Mouse (Mus musculus) kidney, embryonic 16.5 days (tissue): ENCODE measurements around the gene Cyp2a5. TPM values are rescaled to one million over a fixed set of nuclear protein-coding genes. Genes with fewer than 3 reads are reported as not detected.
"Not testable (repeated sequence)": the region's sequence is repeated elsewhere in the genome, so short reads cannot be mapped to it uniquely, and the experiment has no call there.

ENCODE experiments used
- ATAC-seq: fragments of 200-750 bp; cut with Nextera tagmentation; 2 replicates; pipeline ENCODE4 v1.8.0; 2017; ENCODE audit warnings: moderate TSS enrichment; ENCODE audit not compliant: low FRiP score, low TSS enrichment
- H3K27ac ChIP-seq: fragments of 300-500 bp; sonication (generic); 2 replicates; pipeline ENCODE4 v1.5.1; 2014; ENCODE audit warnings: low read length
- H3K27me3 ChIP-seq: fragments of 300-500 bp; sonication (generic); 2 replicates; pipeline ENCODE4 v1.6.1; 2014; ENCODE audit warnings: low read length, control low read depth, mixed read lengths; ENCODE audit not compliant: insufficient read depth
- H3K36me3 ChIP-seq: fragments of 300-500 bp; sonication (generic); 2 replicates; pipeline ENCODE4 v1.6.1; 2014; ENCODE audit warnings: low read length, control low read depth, mixed read lengths; ENCODE audit not compliant: insufficient read depth
- H3K4me1 ChIP-seq: fragments of 300-500 bp; sonication (generic); 2 replicates; pipeline ENCODE4 v1.6.1; 2014; ENCODE audit warnings: low read length, control low read depth, mixed read lengths; ENCODE audit not compliant: insufficient read depth
- H3K4me2 ChIP-seq: fragments of 300-500 bp; sonication (generic); replicated peaks from 2 replicates; pipeline ENCODE4 v1.6.1; 2014; ENCODE audit warnings: low read depth, low read length
- H3K4me3 ChIP-seq: fragments of 300-500 bp; sonication (generic); 2 replicates; pipeline ENCODE4 v1.5.1; 2014; ENCODE audit warnings: mild to moderate bottlenecking, low read length
- H3K9ac ChIP-seq: fragments of 300-500 bp; sonication (generic); replicated peaks from 2 replicates; pipeline ENCODE4 v1.6.1; 2014; ENCODE audit warnings: low read length
- H3K9me3 ChIP-seq: fragments of 300-500 bp; sonication (generic); 2 replicates; pipeline ENCODE4 v1.6.1; 2016; ENCODE audit warnings: low read length, control low read depth
- WGBS: fragments of 180-500 bp; shearing (Covaris S2); extraction: QIAGEN DNeasy Blood & Tissue Kit; methylation state at CpG from one replicate; pipeline ENCODE4 v1.1.7; 2014; 5-methylcytosine and 5-hydroxymethylcytosine counted together
- polyA plus RNA-seq: library from polyadenylated mRNA; unstranded; fragments of >200 nt; fragmentation: Nextera tagmentation; extraction: Ambion mirVana; gene quantifications from 2 replicates; pipeline ENCODE4 v1.2.1, GENCODE M21; 2015

The Cyp2a5 gene
- not detected in 2 replicates for polyA plus RNA-seq

DNA sequence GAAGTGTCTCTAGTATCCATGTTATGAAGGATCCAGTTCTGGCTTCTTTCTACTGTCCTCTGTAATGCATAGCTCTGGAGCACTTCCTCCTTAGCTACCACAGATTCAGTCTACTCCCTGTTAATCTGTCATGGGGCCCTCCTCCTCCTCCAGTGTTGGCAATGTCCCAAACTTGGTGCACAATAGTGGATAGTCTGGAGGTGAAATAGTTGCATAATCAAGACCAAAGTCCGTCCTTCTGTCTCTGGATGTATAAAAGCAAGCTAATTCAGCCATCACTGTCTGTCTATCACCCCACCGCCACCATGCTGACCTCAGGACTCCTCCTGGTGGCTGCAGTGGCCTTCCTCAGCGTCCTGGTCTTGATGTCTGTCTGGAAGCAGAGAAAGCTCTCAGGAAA is at the start of gene Cyp2a5:
TSS of gene Cyp2a5 (plus strand) at position 247 of the 400 bp plus-strand sequence.
- 78% methylated on average over 3 of the region's 3 CpGs for WGBS
- not testable (repeated sequence) for H3K4me3 ChIP-seq, ATAC-seq, H3K36me3 ChIP-seq, H3K27ac ChIP-seq, H3K9ac ChIP-seq, H3K27me3 ChIP-seq, H3K9me3 ChIP-seq, H3K4me2 ChIP-seq, H3K4me1 ChIP-seq

DNA sequence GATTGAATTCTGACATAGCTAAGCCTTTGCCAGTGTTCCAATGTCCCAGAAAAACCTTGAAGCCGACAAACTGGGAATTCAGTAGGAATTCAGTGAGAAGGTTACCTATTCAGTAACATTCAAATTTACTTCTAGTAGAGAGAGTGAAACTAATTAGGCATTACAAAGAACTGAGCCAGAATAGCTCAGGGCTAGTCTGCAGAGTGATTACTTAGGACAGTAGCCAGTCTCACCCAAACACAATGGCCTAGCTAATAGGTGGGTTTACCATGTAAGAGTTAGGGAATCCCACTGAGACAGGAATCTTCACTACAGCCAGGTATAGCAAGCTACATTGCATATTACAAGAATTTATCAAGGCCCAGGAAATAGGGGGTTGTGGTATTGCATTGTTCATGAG is 49.1 kb upstream of the Cyp2a5 start:
- H3K4me1 ChIP-seq, H3K9me3 ChIP-seq, ATAC-seq, H3K9ac ChIP-seq, H3K36me3 ChIP-seq, H3K4me3 ChIP-seq, H3K27ac ChIP-seq, H3K4me2 ChIP-seq, H3K27me3 ChIP-seq: not testable (repeated sequence)
- 48% methylated on average over 1 of the region's 1 CpGs for WGBS

DNA sequence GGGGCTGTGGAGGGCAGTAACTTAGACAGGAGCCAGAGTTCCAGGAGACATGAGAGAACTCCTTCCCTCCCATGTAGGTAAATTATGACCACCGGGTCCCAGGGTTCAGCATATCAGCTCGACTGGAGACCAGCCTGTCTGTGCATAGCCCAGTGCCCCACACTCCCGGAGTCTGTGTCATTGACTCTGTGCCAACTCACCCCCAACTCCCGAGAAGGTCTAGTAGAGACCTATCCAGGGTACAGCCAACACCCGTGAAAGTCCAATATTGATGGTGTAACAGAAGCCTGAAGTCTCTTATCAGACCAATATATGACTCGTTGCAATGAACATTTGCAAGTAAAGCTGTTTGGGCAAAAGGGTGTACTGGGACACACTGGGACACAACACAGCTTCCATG is 45.1 kb upstream of the Cyp2a5 start:
- peak; percentile 75; the same call in 1 of the 2 replicates for ATAC-seq
- Histone ChIP-seq H3K4me2 (no peak overlapping the region), H3K27me3 (no peaks in the 10 kb centered on the region), H3K36me3 (no peaks in the 10 kb centered on the region), H3K4me1 (no peaks in the 10 kb centered on the region), H3K9me3 (peaks cover 9% of the 10 kb centered on the region), H3K4me3 (no peak overlapping the region), H3K9ac (no peak overlapping the region), H3K27ac (no peak overlapping the region)
- WGBS, result 29% methylated on average over 6 of the region's 6 CpGs

DNA sequence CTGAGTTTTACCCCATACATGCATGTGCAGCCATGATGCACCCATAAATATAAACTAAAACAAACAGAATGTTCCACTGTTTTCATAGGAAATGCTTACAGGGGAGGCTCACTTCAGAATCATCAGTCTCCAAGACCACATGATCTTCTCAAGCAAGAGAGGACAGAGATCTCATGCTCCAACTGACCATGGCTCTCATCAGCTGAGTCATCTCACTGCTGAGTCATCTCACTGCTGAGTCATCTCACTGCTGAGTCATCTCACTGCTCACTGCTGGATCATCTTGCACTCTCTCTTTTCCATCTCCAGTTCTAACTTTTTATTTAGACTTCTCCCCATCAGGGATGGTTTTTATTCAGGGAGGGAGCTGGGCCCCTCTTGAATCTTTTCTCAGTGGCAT is 35.0 kb upstream of the Cyp2a5 start:
- Histone ChIP-seq H3K4me1 (no peaks in the 10 kb centered on the region), H3K9me3 (no peaks in the 10 kb centered on the region), H3K4me3 (no peak overlapping the region), H3K27me3 (no peaks in the 10 kb centered on the region), H3K4me2 (no peak overlapping the region), H3K9ac (no peak overlapping the region), H3K27ac (no peak overlapping the region), H3K36me3 (no peaks in the 10 kb centered on the region)
- no peak for ATAC-seq

DNA sequence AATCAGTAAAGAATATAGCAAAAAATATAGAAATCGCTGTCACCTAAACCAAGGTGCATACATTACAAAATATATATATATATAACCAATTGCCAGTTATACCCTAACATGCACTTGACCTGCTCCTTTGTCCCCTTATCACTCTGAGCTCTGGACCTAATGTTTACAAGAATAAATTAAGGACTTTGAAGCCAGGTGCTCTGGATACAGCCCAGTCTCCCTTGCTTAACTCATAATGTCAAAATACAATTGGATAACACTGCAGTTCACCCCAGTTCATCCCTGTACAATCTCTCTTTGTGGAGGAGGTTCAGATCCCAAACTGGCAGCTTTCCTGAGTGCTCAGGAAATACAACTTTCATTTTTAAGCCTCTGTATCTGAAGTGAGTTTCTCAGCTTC is 34.1 kb upstream of the Cyp2a5 start:
- H3K4me3 ChIP-seq, result no peak overlapping the region
- no peaks in the 10 kb centered on the region for H3K4me1 ChIP-seq
- no peaks in the 10 kb centered on the region for H3K36me3 ChIP-seq
- no peaks in the 10 kb centered on the region for H3K27me3 ChIP-seq
- 88% methylated on average over 1 of the region's 1 CpGs for WGBS
- no peak overlapping the region for H3K27ac ChIP-seq
- no peak for ATAC-seq
- no peaks in the 10 kb centered on the region for H3K9me3 ChIP-seq
- H3K9ac ChIP-seq, result no peak overlapping the region
- no peak overlapping the region for H3K4me2 ChIP-seq

DNA sequence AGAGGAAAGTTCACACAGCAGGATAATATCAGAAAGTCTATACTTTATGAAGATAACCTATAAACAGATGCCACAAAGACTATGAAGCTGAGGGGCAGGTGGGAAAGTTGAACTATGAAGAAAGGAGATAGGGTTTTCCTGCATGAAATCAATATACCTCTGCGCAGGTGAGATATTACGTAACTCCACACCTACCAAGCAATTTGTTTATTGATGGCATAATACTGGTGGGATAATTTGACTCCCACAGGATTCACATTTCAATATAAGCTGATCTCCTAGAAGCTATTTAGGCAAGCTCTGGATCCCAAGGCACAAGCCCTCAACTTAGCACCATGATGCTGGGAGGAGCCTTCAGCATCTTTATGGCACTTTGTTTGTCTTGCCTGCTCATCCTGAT is 26.5 kb upstream of the Cyp2a5 start, which contains the start of gene Cyp2g1:
TSS of gene Cyp2g1 (plus strand) at position 301 of the 400 bp plus-strand sequence.
- Histone ChIP-seq H3K4me3 (no peak within 1 kb of the TSS), H3K36me3 (no peaks in the 10 kb centered on the region), H3K4me2 (no peak within 1 kb of the TSS), H3K9ac (no peak within 1 kb of the TSS), H3K9me3 (no peaks in the 10 kb centered on the region), H3K27me3 (no peaks in the 10 kb centered on the region), H3K27ac (no peak within 1 kb of the TSS), H3K4me1 (no peaks in the 10 kb centered on the region)
- no peak for ATAC-seq
- 85% methylated on average over 2 of the region's 2 CpGs for WGBS

DNA sequence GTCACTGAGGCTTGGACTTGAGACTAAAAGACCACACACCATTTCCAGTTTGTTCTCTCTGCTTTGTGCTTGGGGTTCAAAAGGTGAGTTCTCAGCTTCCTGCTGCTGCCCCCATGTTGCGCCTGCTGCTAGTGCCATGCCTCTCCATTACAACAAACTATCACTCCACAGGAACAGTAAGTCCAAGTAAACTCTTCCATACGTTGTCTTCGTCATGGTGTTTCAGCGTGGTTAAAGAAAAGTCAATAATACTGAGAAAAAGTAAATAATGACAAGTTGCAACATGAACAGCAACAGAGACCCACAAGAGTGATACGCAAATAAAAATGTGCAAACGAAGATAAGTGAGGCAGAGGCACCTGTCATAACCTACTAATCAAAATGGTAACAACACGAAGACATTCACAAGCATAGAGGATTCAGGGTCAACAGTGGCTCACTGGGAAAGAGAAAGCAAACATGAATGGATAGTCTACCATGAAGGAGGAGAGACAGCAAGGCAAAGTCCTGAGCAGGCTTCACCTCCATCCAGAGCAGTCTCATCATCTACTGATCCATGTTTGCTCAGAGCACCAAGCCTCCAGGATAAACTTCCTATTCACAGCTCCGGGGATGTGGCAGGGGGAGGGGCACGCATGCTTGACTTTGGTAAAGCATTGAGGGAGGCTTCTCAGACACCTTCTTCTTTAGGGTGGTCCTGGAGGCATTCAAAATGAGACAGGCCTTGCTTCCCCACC is 3.4 kb upstream of the Cyp2a5 start:
- H3K9ac ChIP-seq, H3K4me2 ChIP-seq, ATAC-seq, H3K9me3 ChIP-seq, H3K27ac ChIP-seq, H3K4me3 ChIP-seq, H3K27me3 ChIP-seq, H3K4me1 ChIP-seq, H3K36me3 ChIP-seq: not testable (repeated sequence)
- 80% methylated on average over 8 of the region's 9 CpGs for WGBS

DNA sequence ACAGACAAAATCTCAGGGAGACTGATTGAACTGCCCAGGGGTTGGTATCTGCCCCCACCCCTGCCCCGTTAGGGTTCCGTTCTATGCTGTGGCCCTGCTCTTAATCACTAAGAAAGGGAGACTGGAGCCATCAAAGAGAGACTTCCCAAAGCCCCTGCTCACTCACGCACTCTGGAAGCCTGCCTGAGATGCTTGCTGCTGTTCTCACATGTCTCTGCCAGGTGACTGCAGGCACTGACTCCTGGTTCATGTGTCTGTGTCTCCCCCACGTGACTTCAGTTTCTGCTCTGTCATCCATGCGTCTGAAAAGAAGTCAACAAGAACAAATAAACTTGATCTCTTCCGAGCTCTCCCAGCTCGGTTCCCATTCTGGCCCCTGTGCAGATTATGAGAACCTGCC is 2.4 kb upstream of the Cyp2a5 start:
- H3K9me3 ChIP-seq, H3K9ac ChIP-seq, H3K27me3 ChIP-seq, H3K4me3 ChIP-seq, H3K4me1 ChIP-seq, H3K27ac ChIP-seq, H3K4me2 ChIP-seq, H3K36me3 ChIP-seq: not testable (repeated sequence)
- ATAC-seq, result peak; percentile 19; the same call in 1 of the 2 replicates
- 48% methylated on average over 7 of the region's 7 CpGs for WGBS

DNA sequence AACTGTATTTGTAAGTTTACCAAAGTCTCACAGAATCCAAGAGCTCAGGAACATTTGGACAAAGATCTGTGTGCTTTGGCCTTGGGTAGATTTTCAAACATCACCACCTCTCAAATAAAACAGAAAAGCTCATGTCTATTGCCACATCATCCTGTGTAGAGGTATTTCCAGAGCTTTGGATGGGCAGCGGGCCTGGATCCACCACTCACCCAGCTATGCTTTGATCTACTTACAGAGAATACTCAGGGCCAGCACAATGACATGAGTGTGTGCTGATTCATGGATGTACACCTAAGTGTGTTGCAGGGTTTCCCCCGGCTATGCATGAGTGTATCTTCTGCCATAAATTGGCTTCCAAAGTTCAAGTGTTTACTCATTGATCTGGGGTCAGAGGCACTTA is 8.3 kb downstream of the Cyp2a5 start:
- H3K9ac ChIP-seq, H3K36me3 ChIP-seq, ATAC-seq, H3K4me3 ChIP-seq, H3K4me2 ChIP-seq, H3K27ac ChIP-seq, H3K27me3 ChIP-seq, H3K9me3 ChIP-seq, H3K4me1 ChIP-seq: not testable (repeated sequence)
- 94% methylated on average over 2 of the region's 2 CpGs for WGBS

DNA sequence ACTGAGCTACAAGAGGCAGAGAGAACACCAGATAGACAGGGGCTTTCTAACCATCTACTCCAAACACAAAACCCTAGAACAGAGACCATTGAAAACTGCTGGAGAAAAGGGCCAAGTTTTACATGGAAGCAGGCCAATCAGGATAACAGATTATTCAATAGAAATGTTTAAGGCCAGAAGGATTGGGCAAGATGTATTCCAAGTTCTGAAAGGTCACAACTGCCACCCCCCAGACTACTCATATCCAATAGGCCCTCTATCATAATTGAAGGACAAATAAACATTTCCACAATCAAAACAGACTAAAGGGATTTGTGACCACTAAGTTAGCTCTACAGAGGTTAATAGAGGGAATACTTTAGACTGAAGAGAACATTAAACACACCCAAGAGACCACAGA is 15.0 kb downstream of the Cyp2a5 start:
- not testable (repeated sequence) for ATAC-seq

More for the DNA sequence above, 15.0 kb downstream of the Cyp2a5 start:
- H3K27me3 ChIP-seq, H3K4me2 ChIP-seq, H3K4me1 ChIP-seq, H3K9me3 ChIP-seq, H3K4me3 ChIP-seq, H3K9ac ChIP-seq, H3K36me3 ChIP-seq, H3K27ac ChIP-seq: not testable (repeated sequence)
